Mouse (Mus musculus) large intestine, adult 2 months (tissue): ENCODE results near the gene Aldh1a1. TPM values are rescaled to one million over a fixed set of nuclear protein-coding genes. Genes with fewer than 3 reads are reported as not detected.
"Not testable (repeated sequence)": the region's sequence is repeated elsewhere in the genome, so short reads cannot be mapped to it uniquely, and the experiment has no call there.

Experiments
- DNase-seq: peaks from one replicate; pipeline ENCODE4 v3.0.0-alpha.2; 2012; ENCODE audit warnings: low read depth, low spot score
- WGBS: fragments of 180-500 bp; shearing (Covaris S2); methylation state at CpG from one replicate; pipeline ENCODE4 v1.1.7; 2018; 5-methylcytosine and 5-hydroxymethylcytosine counted together
- polyA plus RNA-seq: library from polyadenylated mRNA; depleted of rRNA; stranded (reverse); fragments of >200 nt; gene quantifications from 2 replicates; pipeline ENCODE4 v1.2.3, GENCODE M21; 2012; rRNA removed

The Aldh1a1 gene
- polyA plus RNA-seq, 1 experiment, result 37.6 TPM

DNA sequence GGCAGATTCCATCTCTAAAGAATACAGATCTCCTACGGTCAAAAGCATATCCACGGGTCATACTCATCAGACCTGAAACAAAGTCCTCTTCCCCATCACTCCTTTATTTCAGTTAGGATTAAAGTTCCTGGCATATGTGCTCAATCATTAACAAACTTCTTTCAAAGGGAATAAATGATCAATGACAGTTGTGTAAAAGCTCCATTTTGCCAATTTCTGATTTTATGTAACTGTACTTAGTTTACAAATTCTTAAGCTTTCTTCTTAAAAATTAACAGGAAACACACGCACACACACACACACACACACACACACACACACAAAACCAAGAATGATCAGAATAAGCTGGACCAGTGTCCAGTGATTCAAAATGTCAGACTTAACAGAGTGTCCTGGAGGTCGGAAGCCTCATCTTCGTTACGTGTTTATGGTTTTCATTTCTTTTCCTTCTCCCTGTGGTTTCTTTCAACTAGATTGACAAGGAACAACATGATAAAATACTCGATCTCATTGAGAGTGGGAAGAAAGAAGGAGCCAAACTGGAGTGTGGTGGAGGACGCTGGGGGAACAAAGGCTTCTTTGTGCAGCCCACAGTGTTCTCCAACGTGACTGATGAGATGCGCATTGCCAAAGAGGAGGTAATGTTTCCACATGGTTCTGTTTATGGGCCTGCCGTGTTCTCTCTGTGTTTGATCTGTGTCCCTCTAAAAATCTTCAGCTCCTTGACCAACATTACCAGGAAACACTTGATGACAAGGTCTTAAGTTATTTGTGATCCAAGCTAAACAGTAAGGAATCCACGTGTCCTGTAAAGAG, 141.6 kb downstream of the Aldh1a1 start:
- 39% methylated on average over 12 of the region's 12 CpGs for WGBS
- DNase-seq, result no peak

DNA sequence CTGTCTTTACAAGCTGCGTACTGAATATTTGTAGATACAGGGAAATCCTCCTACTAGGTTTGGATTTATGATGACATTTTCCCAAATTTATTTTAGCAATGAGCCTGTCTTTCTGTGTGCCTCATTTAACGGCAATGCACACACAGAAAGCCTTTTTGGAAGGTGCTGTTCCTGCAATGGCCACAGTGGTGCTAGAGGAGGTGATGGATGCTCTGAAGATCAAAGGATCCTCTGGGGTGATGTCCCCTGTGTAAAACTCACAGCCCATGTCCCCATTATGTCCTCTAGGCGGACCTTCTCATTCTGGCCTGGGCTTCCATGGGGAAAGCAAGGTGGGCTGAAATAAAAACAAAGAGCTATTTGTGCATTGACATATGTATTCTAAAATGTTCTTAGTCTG, 151.8 kb downstream of the Aldh1a1 start:
- 84% methylated on average over 3 of the region's 3 CpGs for WGBS
- no peak for DNase-seq

DNA sequence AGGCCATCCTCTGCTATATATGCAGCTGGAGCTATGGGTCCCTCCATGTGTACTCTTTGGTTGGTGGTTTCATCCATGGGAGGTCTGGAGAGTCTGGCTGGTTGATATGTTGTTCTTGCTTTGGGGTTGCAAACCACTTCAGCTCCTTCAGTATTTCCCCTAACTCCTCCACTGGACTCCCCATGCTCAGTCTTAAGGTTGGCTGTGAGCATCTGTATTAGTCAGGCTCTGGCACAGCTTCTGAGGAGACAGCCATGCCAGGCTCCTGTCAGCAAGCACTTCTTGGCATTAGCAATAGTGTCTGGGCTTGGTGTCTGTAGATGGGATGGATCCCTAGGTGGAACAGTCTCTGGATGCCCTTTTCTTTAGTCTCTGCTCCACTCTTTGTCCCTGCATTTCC, 155.0 kb downstream of the Aldh1a1 start:
- DNase-seq, result not testable (repeated sequence)

DNA sequence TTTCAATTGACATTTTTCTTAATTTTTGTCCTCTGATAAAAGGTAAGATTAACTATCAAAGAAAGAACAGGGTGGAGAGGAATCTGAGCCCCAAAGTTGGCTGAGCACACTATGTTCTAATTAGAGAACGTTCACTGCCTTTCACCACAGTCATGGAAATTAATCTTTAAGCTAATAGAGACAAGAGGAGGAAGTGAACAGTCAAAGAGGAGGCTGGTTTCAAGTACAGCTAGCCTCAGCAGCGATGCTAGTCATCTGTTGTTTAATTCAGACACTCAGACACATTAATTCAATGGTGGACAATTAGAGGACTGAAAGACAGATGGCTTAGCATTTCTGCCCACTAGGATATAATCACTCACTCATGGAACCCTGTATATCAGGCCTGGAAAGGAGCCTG, 157.5 kb downstream of the Aldh1a1 start:
- no peak for DNase-seq
- WGBS, result 12% methylated on average over 2 of the region's 2 CpGs

DNA sequence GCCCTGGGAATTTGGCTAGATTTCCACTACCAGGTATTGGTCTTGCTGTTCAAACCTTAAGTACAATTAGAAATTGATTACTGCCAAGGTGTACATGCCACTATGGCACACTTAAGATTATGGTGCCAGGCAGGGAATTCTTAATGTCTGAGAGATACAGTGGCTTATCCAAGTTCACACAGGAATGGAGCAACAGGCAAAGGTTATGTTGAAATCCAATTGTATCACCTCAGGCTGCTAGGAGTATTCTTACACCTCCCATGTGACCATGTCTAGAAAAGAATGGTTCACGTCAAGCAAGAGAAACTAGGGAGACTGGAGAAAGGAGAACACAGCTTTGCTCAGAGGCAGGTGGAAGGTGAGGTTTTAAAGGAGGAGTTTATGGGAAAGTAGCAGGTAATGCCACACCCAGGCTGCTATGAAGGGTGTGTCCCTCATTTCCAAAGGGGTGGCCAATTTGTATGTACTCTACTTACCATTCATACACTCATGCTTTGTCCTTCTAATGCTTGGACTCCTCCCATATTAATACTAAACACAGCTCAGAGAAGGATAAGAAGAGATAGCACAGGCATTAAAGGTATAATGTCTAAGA, 160.7 kb downstream of the Aldh1a1 start:
- 44% methylated on average over 1 of the region's 1 CpGs for WGBS
- DNase-seq, result peak; percentile 50

DNA sequence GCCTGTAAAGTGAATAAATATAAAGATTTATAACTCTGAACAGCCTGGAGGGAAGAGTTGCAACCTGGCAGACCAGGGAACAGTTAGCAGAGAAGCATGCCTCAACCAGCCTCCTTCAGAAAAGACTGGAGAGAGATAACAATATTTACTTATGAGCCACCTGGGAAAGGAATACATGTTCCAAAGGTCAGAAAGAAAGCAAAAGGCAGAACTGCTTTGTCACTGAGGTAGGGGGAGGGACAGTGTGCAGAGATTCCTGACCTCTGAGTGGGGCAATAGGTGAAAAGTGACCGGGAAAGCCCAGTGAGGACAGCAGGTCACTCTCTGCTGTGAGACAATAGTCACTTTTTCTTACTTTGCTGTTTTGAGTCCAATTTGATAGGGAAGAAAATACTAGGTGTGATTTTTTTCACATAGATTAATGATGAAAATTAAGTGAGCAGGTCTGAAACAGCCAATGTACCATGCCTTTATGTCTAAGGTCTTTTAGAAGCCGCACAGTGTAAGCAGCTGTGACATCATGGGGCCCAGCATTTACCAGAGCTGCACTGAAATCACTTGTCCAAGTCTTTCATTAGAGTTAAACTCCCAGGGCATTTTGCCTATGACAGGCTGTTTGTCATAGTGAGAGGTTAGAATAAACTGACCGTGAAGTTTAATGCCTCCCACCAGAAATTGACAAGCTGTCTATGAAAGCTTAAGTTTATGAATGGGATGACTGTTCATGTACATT, 161.8 kb downstream of the Aldh1a1 start:
- 25% methylated on average over 3 of the region's 3 CpGs for WGBS
- peak; percentile 71 for DNase-seq

DNA sequence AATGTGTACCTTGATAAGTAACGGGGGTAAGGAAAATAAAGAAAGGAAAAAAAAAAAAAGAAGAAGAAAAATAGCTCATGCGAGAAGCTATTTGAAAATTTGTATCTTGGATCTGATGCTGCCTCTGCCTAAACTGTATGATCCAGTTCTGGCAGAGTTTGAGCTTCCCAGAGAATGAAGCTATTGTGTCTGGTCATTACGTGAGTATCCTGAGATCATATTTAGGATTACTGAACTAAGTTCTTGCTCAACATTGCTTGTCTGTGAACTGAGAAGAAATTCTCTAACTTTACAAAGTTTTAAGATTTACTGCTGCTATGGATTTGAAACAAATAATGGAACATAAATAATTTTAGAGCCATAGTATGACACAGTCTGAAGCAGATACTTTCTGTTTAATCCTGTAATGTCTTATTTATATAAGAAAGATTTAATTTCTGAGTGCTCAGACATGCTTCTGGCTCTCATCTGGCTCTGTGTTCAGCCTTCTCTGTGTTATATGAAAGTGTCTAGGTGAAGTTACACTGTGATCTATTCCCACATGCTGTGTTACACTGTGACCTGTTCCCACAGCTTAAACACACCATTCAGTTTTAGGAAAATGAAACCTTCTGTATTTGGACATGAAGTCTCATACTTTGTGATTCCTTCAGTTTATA, 185.3 kb downstream of the Aldh1a1 start:
- DNase-seq, result no peak
- 67% methylated on average over 3 of the region's 3 CpGs for WGBS

Other genes with a start within 250 kb of the Aldh1a1 start
- gene Anxa1, start 101.8 kb upstream of the Aldh1a1 start, polyA plus RNA-seq, result 5.7 and 6.0 TPM in 2 replicates
- gene Aldh1a7, start 234.8 kb downstream of the Aldh1a1 start, polyA plus RNA-seq, result 5.5 and 7.3 TPM in 2 replicates